11 mouse cellular contexts compared by ENCODE assay signal in the genomic region with DNA sequence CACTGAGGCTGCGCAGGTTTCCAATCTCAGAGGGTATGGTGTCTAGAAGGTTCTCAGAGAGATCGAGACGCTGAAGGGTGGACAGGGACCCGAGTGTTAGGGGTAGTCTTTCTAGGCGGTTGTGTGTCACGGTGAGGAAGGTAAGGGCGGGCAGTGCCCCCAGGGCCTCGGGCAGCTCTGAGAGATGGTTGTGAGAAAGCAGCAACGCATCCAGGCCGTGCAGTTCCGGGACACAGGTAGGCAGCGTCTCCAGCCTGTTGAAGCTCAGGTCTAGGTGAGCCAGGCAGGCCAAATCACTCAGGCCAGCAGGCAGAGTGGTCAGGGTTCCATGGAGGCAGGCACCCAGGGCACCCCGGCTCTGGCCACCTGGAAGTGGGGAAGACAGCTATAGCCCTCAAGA. TPM values are rescaled to one million over a fixed set of nuclear protein-coding genes. Genes with fewer than 3 reads are reported as not detected.
DNase-seq lines count a peak whose midpoint lies in the region; ATAC-seq and TF ChIP-seq lines count a peak whose summit lies in the region.
"Had no signal": no experiment of that assay in that cellular context is flagged by ENCODE, and none has a peak within 500 bp of the region (broad histone marks: within the 10 kb centered on the region; RNA-seq: fewer than 3 reads in every experiment).

No protein-coding gene starts in this region.

- H3K4me1 ChIP-seq in heart, embryonic 11.5 days (ENCODE audit: control insufficient read depth, insufficient read depth, low read length) = peaks cover 25% of the 10 kb centered on the region
- H3K4me1 ChIP-seq in stomach, embryonic 14.5 days (ENCODE audit: control insufficient read depth, insufficient read depth, low read length) = peaks cover 17% of the 10 kb centered on the region; the same call in 1 of the 2 replicates
- peaks cover 4% of the 10 kb centered on the region; the same call in 1 of the 2 replicates for H3K4me1 ChIP-seq in stomach, postnatal 0 days (replicated peaks; ENCODE audit: control insufficient read depth, insufficient read depth)
- peaks cover 31% of the 10 kb centered on the region for H3K4me1 ChIP-seq in intestine, embryonic 15.5 days (replicated peaks)
- H3K4me1 ChIP-seq in neural tube, embryonic 15.5 days = peaks cover 43% of the 10 kb centered on the region

- no peak for TF ChIP-seq CTCF in stomach, postnatal 0 days (IDR thresholded peaks at IDR 0.05; ENCODE audit: low read depth)

- WGBS in heart, embryonic 11.5 days (ENCODE audit: insufficient replicate concordance) = 90% methylated on average over 13 of the region's 13 CpGs
- WGBS in stomach, embryonic 14.5 days = 91% methylated on average over 13 of the region's 13 CpGs
- WGBS in stomach, postnatal 0 days = 91% methylated on average over 13 of the region's 13 CpGs
- WGBS in intestine, embryonic 15.5 days = 94% methylated on average over 13 of the region's 13 CpGs
- WGBS in neural tube, embryonic 15.5 days = 93% methylated on average over 13 of the region's 13 CpGs

- no peak overlapping the region for H3K27ac ChIP-seq in heart, embryonic 11.5 days (ENCODE audit: low read depth, low read length)
- no peak overlapping the region for H3K27ac ChIP-seq in stomach, embryonic 14.5 days (ENCODE audit: low read length)
- no peak overlapping the region for H3K27ac ChIP-seq in stomach, postnatal 0 days (replicated peaks)
- no peak overlapping the region for H3K27ac ChIP-seq in intestine, embryonic 15.5 days
- H3K27ac ChIP-seq in neural tube, embryonic 15.5 days (replicated peaks) = no peak overlapping the region

- TF ChIP-seq EP300 in stomach, postnatal 0 days (optimal IDR thresholded peaks at IDR 0.05) = no peak

- no peaks in the 10 kb centered on the region for H3K9me3 ChIP-seq in heart, embryonic 11.5 days (replicated peaks; ENCODE audit: control insufficient read depth, low read length)
- no peaks in the 10 kb centered on the region for H3K9me3 ChIP-seq in stomach, embryonic 14.5 days (ENCODE audit: control insufficient read depth, low read depth, low read length)
- H3K9me3 ChIP-seq in stomach, postnatal 0 days (ENCODE audit: control insufficient read depth, low read length) = no peaks in the 10 kb centered on the region
- no peaks in the 10 kb centered on the region for H3K9me3 ChIP-seq in intestine, embryonic 15.5 days
- H3K9me3 ChIP-seq in neural tube, embryonic 15.5 days (replicated peaks) = no peaks in the 10 kb centered on the region

- H3K27me3 ChIP-seq in heart, embryonic 11.5 days (ENCODE audit: control insufficient read depth, insufficient read depth, low read length) = no peaks in the 10 kb centered on the region
- no peaks in the 10 kb centered on the region for H3K27me3 ChIP-seq in stomach, embryonic 14.5 days (ENCODE audit: control insufficient read depth, insufficient read depth, low read length)
- no peaks in the 10 kb centered on the region for H3K27me3 ChIP-seq in stomach, postnatal 0 days (ENCODE audit: control insufficient read depth, insufficient read depth, low read length)
- H3K27me3 ChIP-seq in intestine, embryonic 15.5 days (replicated peaks) = no peaks in the 10 kb centered on the region
- H3K27me3 ChIP-seq in neural tube, embryonic 15.5 days (replicated peaks) = no peaks in the 10 kb centered on the region

- H3K9ac ChIP-seq in heart, embryonic 11.5 days (ENCODE audit: low read depth, low read length) = peak overlapping the region; percentile 77
- peak overlapping the region; percentile 60; the same call in 1 of the 2 replicates for H3K9ac ChIP-seq in stomach, embryonic 14.5 days (replicated peaks; ENCODE audit: low read depth, low read length)
- H3K9ac ChIP-seq in stomach, postnatal 0 days (ENCODE audit: low read length) = no peak overlapping the region
- H3K9ac ChIP-seq in intestine, embryonic 15.5 days = peak overlapping the region; percentile 69
- 0 out of 2 replicates have a peak overlapping the region, but pooled peaks have one; percentile 7 for H3K9ac ChIP-seq in neural tube, embryonic 15.5 days (replicated peaks)

- H3K36me3 ChIP-seq in heart, embryonic 11.5 days (ENCODE audit: control insufficient read depth, insufficient read depth, low read length) = peaks cover 6% of the 10 kb centered on the region; the same call in 1 of the 2 replicates
- H3K36me3 ChIP-seq in stomach, embryonic 14.5 days (ENCODE audit: control insufficient read depth, insufficient read depth, low read length) = peaks cover 15% of the 10 kb centered on the region; the same call in 1 of the 2 replicates
- no peaks in the 10 kb centered on the region for H3K36me3 ChIP-seq in stomach, postnatal 0 days (ENCODE audit: control insufficient read depth, insufficient read depth, low read length)
- H3K36me3 ChIP-seq in intestine, embryonic 15.5 days = 0 out of 2 replicates have a peak, but pooled peaks cover 2% of the 10 kb centered on the region
- no peaks in the 10 kb centered on the region for H3K36me3 ChIP-seq in neural tube, embryonic 15.5 days

- ATAC-seq in heart, embryonic 11.5 days (replicated peaks; ENCODE audit: insufficient number of reproducible peaks, low FRiP score, low TSS enrichment) = no peak
- no peak for ATAC-seq in stomach, embryonic 14.5 days (ENCODE audit: insufficient number of reproducible peaks, insufficient read depth, low FRiP score, low read depth)
- ATAC-seq in stomach, postnatal 0 days (ENCODE audit: low FRiP score, low TSS enrichment) = no peak
- ATAC-seq in intestine, embryonic 15.5 days = no peak
- no peak for ATAC-seq in neural tube, embryonic 15.5 days (ENCODE audit: low FRiP score)

- H3K4me2 ChIP-seq in heart, embryonic 11.5 days = peak overlapping the region; percentile 99
- H3K4me2 ChIP-seq in stomach, embryonic 14.5 days (replicated peaks; ENCODE audit: low read depth, low read length) = peak overlapping the region; percentile 65
- H3K4me2 ChIP-seq in stomach, postnatal 0 days (replicated peaks; ENCODE audit: low read depth) = no peak overlapping the region
- H3K4me2 ChIP-seq in intestine, embryonic 15.5 days (replicated peaks) = peak overlapping the region; percentile 88
- H3K4me2 ChIP-seq in neural tube, embryonic 15.5 days = peak overlapping the region; percentile 68; the same call in 1 of the 2 replicates

- no peak for DNase-seq in heart, adult 8-10 months (ENCODE audit: low spot score)
- DNase-seq in stomach, postnatal 0 days (ENCODE audit: low spot score) = no peak
- no peak for DNase-seq in cerebellum, adult 8-10 months
- DNase-seq in layer of hippocampus, adult 11-12 months (ENCODE audit: low spot score) = no peak
- DNase-seq: lung, adult 18-20 months; right cerebral cortex, postnatal 4 days had no signal

- peak overlapping the region; percentile 48 for H3K4me3 ChIP-seq in heart, embryonic 11.5 days (ENCODE audit: low read depth, low read length)
- H3K4me3 ChIP-seq in stomach, embryonic 14.5 days (ENCODE audit: low read depth, low read length) = no peak overlapping the region
- no peak overlapping the region for H3K4me3 ChIP-seq in stomach, postnatal 0 days (ENCODE audit: low read depth, low read length)
- H3K4me3 ChIP-seq in intestine, embryonic 15.5 days (replicated peaks) = peak overlapping the region; percentile 53; the same call in 1 of the 2 replicates
- no peak overlapping the region for H3K4me3 ChIP-seq in neural tube, embryonic 15.5 days (replicated peaks)

RNA-seq across cellular contexts. Expression of gene Pidd1, which starts 1.6 kb away (rescaled TPM):
- 9.5 and 9.6 TPM in 2 replicates for polyA plus RNA-seq in heart, embryonic 11.5 days (2014; fragmentation: Nextera tagmentation; extraction: Ambion mirVana)
- under 1 TPM; 0.32 to 0.62 (median 0.44) TPM for total RNA-seq in heart, adult 8-10 months (2022)
- 8.5 and 10.1 TPM in 2 replicates for polyA plus RNA-seq in stomach, embryonic 14.5 days (2014; fragmentation: Nextera tagmentation; extraction: Ambion mirVana)
- polyA plus RNA-seq in stomach, postnatal 0 days (2015; fragmentation: Nextera tagmentation; extraction: Ambion mirVana) = 1.8 and 2.0 TPM in 2 replicates
- polyA plus RNA-seq in intestine, embryonic 15.5 days (2015; fragmentation: Nextera tagmentation; extraction: Ambion mirVana) = 7.6 and 9.6 TPM in 2 replicates
- 2.7 and 5.0 TPM in 2 replicates for polyA plus RNA-seq in neural tube, embryonic 15.5 days (2015; fragmentation: Nextera tagmentation; extraction: Ambion mirVana)

RNA-seq across cellular contexts. Expression of gene Slc25a22, which starts 4.5 kb away (rescaled TPM):
- polyA plus RNA-seq in heart, embryonic 11.5 days (2014; fragmentation: Nextera tagmentation; extraction: Ambion mirVana) = 19.4 and 19.7 TPM in 2 replicates
- total RNA-seq in heart, adult 8-10 months (2022) = 10 to 100 TPM; 44.3 to 76.1 (median 66.5) TPM
- polyA plus RNA-seq in stomach, embryonic 14.5 days (2014; fragmentation: Nextera tagmentation; extraction: Ambion mirVana) = 31.5 and 34.0 TPM in 2 replicates
- polyA plus RNA-seq in stomach, postnatal 0 days (2015; fragmentation: Nextera tagmentation; extraction: Ambion mirVana) = 17.2 and 17.6 TPM in 2 replicates
- polyA plus RNA-seq in intestine, embryonic 15.5 days (2015; fragmentation: Nextera tagmentation; extraction: Ambion mirVana) = 28.5 and 33.1 TPM in 2 replicates
- polyA plus RNA-seq in neural tube, embryonic 15.5 days (2015; fragmentation: Nextera tagmentation; extraction: Ambion mirVana) = 76.7 and 88.8 TPM in 2 replicates

RNA-seq across cellular contexts. Expression of gene Rplp2, which starts 5.0 kb away (rescaled TPM):
- 873 and 1,016 TPM in 2 replicates for polyA plus RNA-seq in heart, embryonic 11.5 days (2014; fragmentation: Nextera tagmentation; extraction: Ambion mirVana)
- total RNA-seq in heart, adult 8-10 months (2022) = 100 to 1,000 TPM; 796 to 941 (median 846) TPM
- polyA plus RNA-seq in stomach, embryonic 14.5 days (2014; fragmentation: Nextera tagmentation; extraction: Ambion mirVana) = 1,504 and 1,535 TPM in 2 replicates
- polyA plus RNA-seq in stomach, postnatal 0 days (2015; fragmentation: Nextera tagmentation; extraction: Ambion mirVana) = 1,187 and 1,334 TPM in 2 replicates
- polyA plus RNA-seq in intestine, embryonic 15.5 days (2015; fragmentation: Nextera tagmentation; extraction: Ambion mirVana) = 1,378 and 1,526 TPM in 2 replicates
- polyA plus RNA-seq in neural tube, embryonic 15.5 days (2015; fragmentation: Nextera tagmentation; extraction: Ambion mirVana) = 743 and 829 TPM in 2 replicates

RNA-seq across cellular contexts. Expression of gene Pnpla2, which starts 12.8 kb away (rescaled TPM):
- 28.7 and 35.3 TPM in 2 replicates for polyA plus RNA-seq in heart, embryonic 11.5 days (2014; fragmentation: Nextera tagmentation; extraction: Ambion mirVana)
- 100 to 1,000 TPM; 419 to 549 (median 431) TPM for total RNA-seq in heart, adult 8-10 months (2022)
- 21.7 and 26.0 TPM in 2 replicates for polyA plus RNA-seq in stomach, embryonic 14.5 days (2014; fragmentation: Nextera tagmentation; extraction: Ambion mirVana)
- polyA plus RNA-seq in stomach, postnatal 0 days (2015; fragmentation: Nextera tagmentation; extraction: Ambion mirVana) = 82.1 and 88.0 TPM in 2 replicates
- 35.1 and 38.1 TPM in 2 replicates for polyA plus RNA-seq in intestine, embryonic 15.5 days (2015; fragmentation: Nextera tagmentation; extraction: Ambion mirVana)
- polyA plus RNA-seq in neural tube, embryonic 15.5 days (2015; fragmentation: Nextera tagmentation; extraction: Ambion mirVana) = 17.2 and 25.7 TPM in 2 replicates

RNA-seq across cellular contexts. Expression of gene Cend1, which starts 12.9 kb away (rescaled TPM):
- 7.4 and 9.3 TPM in 2 replicates for polyA plus RNA-seq in heart, embryonic 11.5 days (2014; fragmentation: Nextera tagmentation; extraction: Ambion mirVana)
- 1 to 10 TPM in 3 of 4 experiments, under 1 TPM in 1; 0.78 to 1.7 (median 1.4) TPM for total RNA-seq in heart, adult 8-10 months (2022)
- polyA plus RNA-seq in stomach, embryonic 14.5 days (2014; fragmentation: Nextera tagmentation; extraction: Ambion mirVana) = 1.8 and 1.9 TPM in 2 replicates
- 2.0 and 2.5 TPM in 2 replicates for polyA plus RNA-seq in stomach, postnatal 0 days (2015; fragmentation: Nextera tagmentation; extraction: Ambion mirVana)
- 3.8 and 3.9 TPM in 2 replicates for polyA plus RNA-seq in intestine, embryonic 15.5 days (2015; fragmentation: Nextera tagmentation; extraction: Ambion mirVana)
- polyA plus RNA-seq in neural tube, embryonic 15.5 days (2015; fragmentation: Nextera tagmentation; extraction: Ambion mirVana) = 185 and 208 TPM in 2 replicates
- total RNA-seq: hematopoietic stem cell, adult 5-6 weeks had no signal

Comparison
In these comparisons a context has a peak if more than half of its experiments do, and no peak if none do; other contexts are left out.
1. H3K4me3 ChIP-seq: peak in heart, embryonic 11.5 days (single experiment) and intestine, embryonic 15.5 days (single experiment); none in stomach, embryonic 14.5 days (single experiment), stomach, postnatal 0 days (single experiment) and neural tube, embryonic 15.5 days (single experiment).